Mouse (Mus musculus): Measurements from ENCODE around the gene Bmper. TPM values are rescaled to one million over a fixed set of nuclear protein-coding genes. Genes with fewer than 3 reads are reported as not detected.

Gene Bmper
- polyA plus RNA-seq, 1 experiment from 2014 or later: 1.6 TPM

DNA sequence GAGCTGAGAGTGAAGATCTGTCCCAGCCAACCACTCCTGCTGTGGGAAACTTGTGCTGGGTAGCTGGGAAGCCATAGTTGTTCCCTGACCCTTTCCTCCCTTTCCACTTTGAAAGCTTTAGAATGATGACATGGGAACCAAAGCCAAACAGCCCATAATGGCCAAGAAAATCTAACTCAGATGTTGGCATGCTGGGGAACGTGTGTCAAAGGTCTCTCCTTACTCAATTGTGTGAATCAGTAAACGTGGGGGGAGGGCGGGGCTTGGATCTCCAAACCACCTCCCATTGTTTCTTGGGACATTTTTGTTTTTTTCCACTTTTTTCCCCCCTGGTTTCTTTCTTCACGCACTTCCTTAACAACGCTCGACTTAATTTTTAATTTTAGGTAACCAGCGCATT lies 40.0 kb downstream of the Bmper start:
- Histone ChIP-seq H3K27ac (ENCODE audit: low read depth, low read length) (no peak overlapping the region), H3K9ac (ENCODE audit: low read depth, low read length) (no peak overlapping the region), H3K4me1 (replicated peaks; ENCODE audit: control insufficient read depth, insufficient read depth, low read length) (no peaks in the 10 kb centered on the region), H3K4me3 (ENCODE audit: low read depth, low read length) (no peak overlapping the region), H3K36me3 (ENCODE audit: control insufficient read depth, insufficient read depth, low read length) (no peaks in the 10 kb centered on the region), H3K9me3 (ENCODE audit: control insufficient read depth, low read length) (no peaks in the 10 kb centered on the region), H3K4me2 (no peak overlapping the region), H3K27me3 (replicated peaks; ENCODE audit: control insufficient read depth, insufficient read depth, low read length) (no peaks in the 10 kb centered on the region)
- ATAC-seq (replicated peaks; ENCODE audit: low FRiP score) (no peak), DNase-seq (ENCODE audit: low spot score) (no peak)
- 84% methylated on average over 7 of the region's 7 CpGs for WGBS

- Histone ChIP-seq H3K27me3 (replicated peaks; ENCODE audit: control insufficient read depth, insufficient read depth, low read length) (no peaks in the 10 kb centered on the region), H3K9ac (ENCODE audit: low read depth, low read length) (no peak overlapping the region), H3K4me3 (ENCODE audit: low read depth, low read length) (no peak overlapping the region), H3K4me1 (replicated peaks; ENCODE audit: control insufficient read depth, insufficient read depth, low read length) (no peaks in the 10 kb centered on the region), H3K27ac (ENCODE audit: low read depth, low read length) (no peak overlapping the region), H3K4me2 (no peak overlapping the region), H3K9me3 (ENCODE audit: control insufficient read depth, low read length) (no peaks in the 10 kb centered on the region), H3K36me3 (ENCODE audit: control insufficient read depth, insufficient read depth, low read length) (no peaks in the 10 kb centered on the region)
- 90% methylated on average over 4 of the region's 4 CpGs for WGBS
- no peak for DNase-seq (ENCODE audit: low spot score)
- ATAC-seq (replicated peaks; ENCODE audit: low FRiP score): no peak
Measured at GRCm38 (mm10) chr9:23264471-23264870, 41.6 kb downstream of the Bmper start.

DNA sequence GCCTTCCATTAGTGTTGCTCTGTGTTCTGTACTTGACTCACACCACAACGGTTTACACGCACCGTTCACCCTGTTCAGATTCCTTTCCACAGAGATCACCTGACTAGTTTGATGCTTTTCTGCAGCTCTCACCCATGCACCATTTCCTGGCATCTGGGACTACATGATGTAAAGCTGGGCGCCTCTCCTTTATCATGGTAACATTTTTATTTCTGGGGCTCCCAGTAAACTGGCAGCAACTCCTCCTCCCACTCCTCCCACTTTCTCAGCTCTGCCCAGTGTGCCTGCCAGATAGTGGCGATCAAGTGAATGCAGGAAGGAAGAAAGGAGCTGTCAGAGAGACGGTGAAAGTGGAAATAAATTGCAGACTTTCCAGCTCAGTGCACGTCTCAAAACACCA lies 45.7 kb downstream of the Bmper start:
- no peaks in the 10 kb centered on the region for H3K9me3 ChIP-seq (ENCODE audit: control insufficient read depth, low read length)
- no peak overlapping the region for H3K27ac ChIP-seq (ENCODE audit: low read depth, low read length)
- H3K4me1 ChIP-seq (replicated peaks; ENCODE audit: control insufficient read depth, insufficient read depth, low read length): no peaks in the 10 kb centered on the region
- H3K27me3 ChIP-seq (replicated peaks; ENCODE audit: control insufficient read depth, insufficient read depth, low read length): no peaks in the 10 kb centered on the region
- H3K4me2 ChIP-seq: no peak overlapping the region
- ATAC-seq (replicated peaks; ENCODE audit: low FRiP score) (no peak), DNase-seq (ENCODE audit: low spot score) (no peak)
- WGBS: 55% methylated on average over 7 of the region's 7 CpGs
- no peak overlapping the region for H3K4me3 ChIP-seq (ENCODE audit: low read depth, low read length)
- H3K9ac ChIP-seq (ENCODE audit: low read depth, low read length): no peak overlapping the region
- H3K36me3 ChIP-seq (ENCODE audit: control insufficient read depth, insufficient read depth, low read length): no peaks in the 10 kb centered on the region

GRCm38 (mm10) chr9:23269087-23269486 lies 46.2 kb downstream of the Bmper start:
- WGBS: 66% methylated on average over 2 of the region's 2 CpGs
- no peak for ATAC-seq (replicated peaks; ENCODE audit: low FRiP score)

DNA sequence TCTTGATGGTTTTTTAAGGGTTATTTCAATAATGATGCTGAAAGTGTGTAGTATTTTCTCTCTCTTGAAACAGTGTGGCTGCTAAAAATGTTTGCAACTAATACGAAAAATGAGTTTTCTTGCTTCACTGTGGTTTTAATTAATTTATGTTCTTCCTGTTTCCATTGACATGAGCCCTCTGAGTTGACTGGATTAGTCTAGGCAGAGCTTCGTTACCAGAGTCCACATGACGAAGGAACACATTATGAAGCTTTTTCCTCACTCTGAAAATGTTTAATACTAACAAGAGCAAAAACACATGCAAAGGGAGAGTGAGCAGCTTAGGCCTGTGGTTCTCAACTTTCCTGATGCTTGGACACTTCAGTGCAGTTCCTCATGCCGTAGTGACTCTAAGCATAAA lies 53.4 kb downstream of the Bmper start:
- 81% methylated on average over 4 of the region's 4 CpGs for WGBS
- Histone ChIP-seq H3K4me1 (replicated peaks; ENCODE audit: control insufficient read depth, insufficient read depth, low read length) (no peaks in the 10 kb centered on the region), H3K4me3 (ENCODE audit: low read depth, low read length) (no peak overlapping the region), H3K27ac (ENCODE audit: low read depth, low read length) (no peak overlapping the region), H3K9me3 (ENCODE audit: control insufficient read depth, low read length) (no peaks in the 10 kb centered on the region), H3K9ac (ENCODE audit: low read depth, low read length) (no peak overlapping the region), H3K4me2 (no peak overlapping the region), H3K27me3 (replicated peaks; ENCODE audit: control insufficient read depth, insufficient read depth, low read length) (no peaks in the 10 kb centered on the region), H3K36me3 (ENCODE audit: control insufficient read depth, insufficient read depth, low read length) (no peaks in the 10 kb centered on the region)
- no peak for ATAC-seq (replicated peaks; ENCODE audit: low FRiP score)
- DNase-seq (ENCODE audit: low spot score): no peak

More at GRCm38 (mm10) chr9:23269087-23269486, 46.2 kb downstream of the Bmper start:
- Histone ChIP-seq H3K4me3 (ENCODE audit: low read depth, low read length) (no peak overlapping the region), H3K27me3 (replicated peaks; ENCODE audit: control insufficient read depth, insufficient read depth, low read length) (no peaks in the 10 kb centered on the region), H3K4me1 (replicated peaks; ENCODE audit: control insufficient read depth, insufficient read depth, low read length) (no peaks in the 10 kb centered on the region), H3K9me3 (ENCODE audit: control insufficient read depth, low read length) (no peaks in the 10 kb centered on the region), H3K4me2 (no peak overlapping the region), H3K27ac (ENCODE audit: low read depth, low read length) (no peak overlapping the region), H3K36me3 (ENCODE audit: control insufficient read depth, insufficient read depth, low read length) (no peaks in the 10 kb centered on the region), H3K9ac (ENCODE audit: low read depth, low read length) (no peak overlapping the region)
- no peak for DNase-seq (ENCODE audit: low spot score)

GRCm38 (mm10) chr9:23284940-23285460 lies 62.1 kb downstream of the Bmper start:
- no peaks in the 10 kb centered on the region for H3K36me3 ChIP-seq (ENCODE audit: control insufficient read depth, insufficient read depth, low read length)
- H3K27ac ChIP-seq (ENCODE audit: low read depth, low read length): no peak overlapping the region
- ATAC-seq (replicated peaks; ENCODE audit: low FRiP score) (no peak), DNase-seq (ENCODE audit: low spot score) (no peak)
- H3K27me3 ChIP-seq (replicated peaks; ENCODE audit: control insufficient read depth, insufficient read depth, low read length): no peaks in the 10 kb centered on the region
- H3K9ac ChIP-seq (ENCODE audit: low read depth, low read length): no peak overlapping the region
- 82% methylated on average over 4 of the region's 4 CpGs for WGBS
- no peaks in the 10 kb centered on the region for H3K9me3 ChIP-seq (ENCODE audit: control insufficient read depth, low read length)
- H3K4me1 ChIP-seq (replicated peaks; ENCODE audit: control insufficient read depth, insufficient read depth, low read length): no peaks in the 10 kb centered on the region
- H3K4me3 ChIP-seq (ENCODE audit: low read depth, low read length): no peak overlapping the region
- no peak overlapping the region for H3K4me2 ChIP-seq

DNA sequence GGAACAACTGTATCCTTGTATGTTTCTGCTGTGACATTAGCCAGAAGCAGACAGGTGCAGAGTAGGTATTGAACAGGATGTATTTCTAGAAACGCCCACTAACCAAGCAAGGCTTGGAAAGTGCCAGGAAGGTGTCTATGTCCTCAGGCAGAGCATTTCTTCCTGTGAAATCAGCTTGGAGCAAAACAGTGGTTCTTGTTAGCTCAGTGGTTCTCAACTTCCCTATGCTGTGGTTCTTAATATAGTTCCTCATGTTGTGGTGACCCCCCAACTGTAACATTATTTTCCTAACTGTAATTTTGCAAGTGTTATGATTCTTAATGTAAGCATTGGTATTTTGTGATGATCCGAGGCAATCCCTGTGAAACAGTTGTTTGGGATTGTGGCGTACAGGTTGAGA lies 70.7 kb downstream of the Bmper start:
- Histone ChIP-seq H3K36me3 (ENCODE audit: control insufficient read depth, insufficient read depth, low read length) (no peaks in the 10 kb centered on the region), H3K4me1 (replicated peaks; ENCODE audit: control insufficient read depth, insufficient read depth, low read length) (no peaks in the 10 kb centered on the region), H3K27me3 (replicated peaks; ENCODE audit: control insufficient read depth, insufficient read depth, low read length) (no peaks in the 10 kb centered on the region), H3K9me3 (ENCODE audit: control insufficient read depth, low read length) (no peaks in the 10 kb centered on the region), H3K27ac (ENCODE audit: low read depth, low read length) (no peak overlapping the region), H3K9ac (ENCODE audit: low read depth, low read length) (no peak overlapping the region), H3K4me3 (ENCODE audit: low read depth, low read length) (no peak overlapping the region), H3K4me2 (no peak overlapping the region)
- 84% methylated on average over 3 of the region's 3 CpGs for WGBS
- DNase-seq (ENCODE audit: low spot score) (no peak), ATAC-seq (replicated peaks; ENCODE audit: low FRiP score) (no peak)

DNA sequence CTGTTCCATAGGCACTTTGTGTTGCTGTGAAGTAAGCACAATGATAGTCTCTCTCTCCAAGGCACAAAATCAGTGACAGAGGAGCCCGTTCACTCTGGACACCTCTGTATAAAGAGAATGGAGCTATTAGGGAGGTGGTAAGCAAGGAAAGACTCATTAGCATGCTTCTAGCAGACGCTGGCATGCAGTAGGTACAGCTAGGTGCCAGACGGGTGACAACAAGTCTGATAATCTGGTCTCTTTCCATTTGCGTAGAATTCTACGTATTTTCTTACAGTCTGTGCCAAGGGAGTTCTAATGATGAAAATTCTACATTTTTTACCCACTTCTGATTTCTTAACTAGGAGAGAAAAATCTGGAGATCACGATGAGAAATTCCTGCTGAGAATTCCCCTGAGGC lies 72.7 kb downstream of the Bmper start:
- H3K36me3 ChIP-seq (ENCODE audit: control insufficient read depth, insufficient read depth, low read length): no peaks in the 10 kb centered on the region
- no peak overlapping the region for H3K9ac ChIP-seq (ENCODE audit: low read depth, low read length)
- no peaks in the 10 kb centered on the region for H3K4me1 ChIP-seq (replicated peaks; ENCODE audit: control insufficient read depth, insufficient read depth, low read length)
- no peak overlapping the region for H3K27ac ChIP-seq (ENCODE audit: low read depth, low read length)
- no peaks in the 10 kb centered on the region for H3K27me3 ChIP-seq (replicated peaks; ENCODE audit: control insufficient read depth, insufficient read depth, low read length)
- ATAC-seq (replicated peaks; ENCODE audit: low FRiP score): no peak
- no peaks in the 10 kb centered on the region for H3K9me3 ChIP-seq (ENCODE audit: control insufficient read depth, low read length)
- no peak overlapping the region for H3K4me2 ChIP-seq
- 78% methylated on average over 6 of the region's 6 CpGs for WGBS
- no peak overlapping the region for H3K4me3 ChIP-seq (ENCODE audit: low read depth, low read length)
- no peak for DNase-seq (ENCODE audit: low spot score)

- no peaks in the 10 kb centered on the region for H3K27me3 ChIP-seq (replicated peaks; ENCODE audit: control insufficient read depth, insufficient read depth, low read length)
- H3K4me3 ChIP-seq (ENCODE audit: low read depth, low read length): no peak overlapping the region
- ATAC-seq (replicated peaks; ENCODE audit: low FRiP score) (no peak), DNase-seq (ENCODE audit: low spot score) (no peak)
- no peaks in the 10 kb centered on the region for H3K9me3 ChIP-seq (ENCODE audit: control insufficient read depth, low read length)
- H3K4me1 ChIP-seq (replicated peaks; ENCODE audit: control insufficient read depth, insufficient read depth, low read length): no peaks in the 10 kb centered on the region
- H3K36me3 ChIP-seq (ENCODE audit: control insufficient read depth, insufficient read depth, low read length): no peaks in the 10 kb centered on the region
- H3K9ac ChIP-seq (ENCODE audit: low read depth, low read length): no peak overlapping the region
- no peak overlapping the region for H3K27ac ChIP-seq (ENCODE audit: low read depth, low read length)
- 79% methylated on average over 8 of the region's 8 CpGs for WGBS
- no peak overlapping the region for H3K4me2 ChIP-seq
Measured at GRCm38 (mm10) chr9:23297491-23298170, 74.8 kb downstream of the Bmper start.

Data from liver, embryonic 11.5 days (tissue).